Mouse (Mus musculus): ENCODE measurements around the gene Ptcra. TPM values are rescaled to one million over a fixed set of nuclear protein-coding genes. Genes with fewer than 3 reads are reported as not detected.

Ptcra gene
- polyA plus RNA-seq, 1 experiment from 2014 or later, result 0.24 TPM

DNA sequence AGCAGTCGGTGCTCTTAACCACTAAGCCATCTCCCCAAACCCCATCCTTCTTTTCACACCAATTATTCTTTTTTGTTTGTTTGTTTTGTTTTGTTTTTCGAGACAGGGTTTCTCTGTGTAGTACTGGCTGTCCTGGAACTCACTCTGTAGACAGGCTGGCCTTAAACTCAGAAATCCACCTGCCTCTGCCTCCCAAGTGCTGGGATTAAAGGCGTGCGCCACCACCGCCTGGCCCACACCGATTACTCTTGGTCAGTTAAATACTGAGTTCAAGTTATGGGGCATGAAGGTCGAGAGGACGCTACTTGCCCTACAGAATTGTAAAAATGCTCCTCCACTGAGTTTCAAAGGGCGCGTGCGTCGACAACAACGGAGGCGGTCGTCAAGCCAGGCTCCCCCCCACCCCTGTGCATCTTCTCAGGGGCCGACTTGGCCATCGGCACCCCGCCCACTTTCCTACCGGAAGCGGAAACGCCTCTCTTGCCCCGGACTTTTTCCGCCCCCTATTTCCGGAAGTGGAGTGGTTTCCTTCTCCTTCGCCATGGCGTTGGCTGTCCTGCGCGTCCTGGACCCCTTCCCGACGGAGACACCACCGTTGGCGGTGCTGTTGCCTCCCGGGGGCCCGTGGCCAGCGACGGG, 52.4 kb downstream of the Ptcra start, which contains the start of gene Pex6:
Pex6 (plus strand) TSS at position 505 of the 639 bp plus-strand sequence.
- WGBS (ENCODE audit: insufficient replicate concordance), result 8% methylated on average over 36 of the region's 36 CpGs
- peaks cover 12% of the 10 kb centered on the region for H3K36me3 ChIP-seq (ENCODE audit: control insufficient read depth, insufficient read depth, low read length)
- peak within 1 kb of the TSS; percentile 99 for H3K4me2 ChIP-seq
- H3K9me3 ChIP-seq (replicated peaks; ENCODE audit: control insufficient read depth, low read length), result no peaks in the 10 kb centered on the region
- H3K4me1 ChIP-seq (ENCODE audit: control insufficient read depth, insufficient read depth, low read length), result peaks cover 14% of the 10 kb centered on the region
- H3K27ac ChIP-seq (ENCODE audit: low read depth, low read length), result peak within 1 kb of the TSS; percentile 68
- peak within 1 kb of the TSS; percentile 90 for H3K9ac ChIP-seq (ENCODE audit: low read depth, low read length)
- peak within 1 kb of the TSS; percentile 99 for H3K4me3 ChIP-seq (ENCODE audit: low read depth, low read length)
- no peaks in the 10 kb centered on the region for H3K27me3 ChIP-seq (ENCODE audit: control insufficient read depth, insufficient read depth, low read length)
- peak; percentile 86 for ATAC-seq (replicated peaks; ENCODE audit: insufficient number of reproducible peaks, low FRiP score, low TSS enrichment)

DNA sequence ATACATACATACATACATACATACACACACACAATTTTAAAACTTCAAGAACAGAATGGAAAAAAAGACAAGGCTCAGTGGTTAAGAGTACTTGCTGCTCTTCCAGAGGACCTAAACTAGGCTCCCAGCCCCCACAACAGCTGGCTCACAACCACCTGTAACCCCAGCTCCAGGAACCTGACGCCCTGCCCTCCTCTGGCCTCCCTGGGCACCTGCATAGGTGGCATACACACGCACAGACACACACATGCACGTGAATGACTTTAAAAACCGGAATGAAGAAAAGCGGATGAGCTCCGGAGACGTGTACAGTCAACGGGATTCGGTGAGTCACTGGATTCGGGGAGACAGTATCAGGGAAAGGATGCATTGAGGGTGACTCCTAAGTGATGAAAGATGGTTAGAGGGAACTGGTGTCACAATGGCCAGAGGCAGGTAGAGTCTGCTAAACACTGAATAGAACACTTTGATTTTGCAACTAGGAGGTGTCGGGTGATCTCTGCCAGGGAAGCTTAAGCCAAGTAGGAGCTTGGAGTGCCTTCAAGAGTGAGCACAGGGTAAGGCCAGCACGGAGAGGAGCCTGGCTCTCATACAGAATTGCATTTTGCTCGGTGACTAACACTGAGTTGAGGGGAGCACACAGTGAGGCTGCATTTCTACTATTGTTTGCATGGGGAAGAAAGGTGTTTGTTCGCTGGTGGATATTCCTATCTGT, 57.0 kb downstream of the Ptcra start:
- Histone ChIP-seq H3K4me2 (peak overlapping the region; percentile 89; the same call in 1 of the 2 replicates), H3K4me1 (ENCODE audit: control insufficient read depth, insufficient read depth, low read length) (peaks cover 26% of the 10 kb centered on the region), H3K9ac (ENCODE audit: low read depth, low read length) (no peak overlapping the region), H3K9me3 (replicated peaks; ENCODE audit: control insufficient read depth, low read length) (no peaks in the 10 kb centered on the region), H3K4me3 (ENCODE audit: low read depth, low read length) (no peak overlapping the region), H3K36me3 (ENCODE audit: control insufficient read depth, insufficient read depth, low read length) (no peaks in the 10 kb centered on the region), H3K27me3 (ENCODE audit: control insufficient read depth, insufficient read depth, low read length) (no peaks in the 10 kb centered on the region), H3K27ac (ENCODE audit: low read depth, low read length) (no peak overlapping the region)
- ATAC-seq (replicated peaks; ENCODE audit: insufficient number of reproducible peaks, low FRiP score, low TSS enrichment), result no peak
- 82% methylated on average over 14 of the region's 14 CpGs for WGBS (ENCODE audit: insufficient replicate concordance)

Other genes with a start within 250 kb of the Ptcra start
- gene Cul9, start 217.3 kb downstream of the Ptcra start, polyA plus RNA-seq (2014; fragmentation: Nextera tagmentation; extraction: Ambion mirVana), result 2.5 and 4.4 TPM in 2 replicates
- gene Srf, start 207.5 kb downstream of the Ptcra start, polyA plus RNA-seq (2014; fragmentation: Nextera tagmentation; extraction: Ambion mirVana), result 14.6 and 15.0 TPM in 2 replicates
- gene Ptk7, start 134.2 kb downstream of the Ptcra start, polyA plus RNA-seq (2014; fragmentation: Nextera tagmentation; extraction: Ambion mirVana), result 18.8 and 22.8 TPM in 2 replicates
- gene Klc4, start 117.7 kb downstream of the Ptcra start, polyA plus RNA-seq (2014; fragmentation: Nextera tagmentation; extraction: Ambion mirVana), result 16.5 and 18.0 TPM in 2 replicates
- 110 and 119 TPM in 2 replicates for gene Mrpl2, start 117.5 kb downstream of the Ptcra start, polyA plus RNA-seq (2014; fragmentation: Nextera tagmentation; extraction: Ambion mirVana)
- 33.6 and 36.2 TPM in 2 replicates for gene Cul7, start 113.4 kb downstream of the Ptcra start, polyA plus RNA-seq (2014; fragmentation: Nextera tagmentation; extraction: Ambion mirVana)
- 37.0 and 40.8 TPM in 2 replicates for gene Rrp36, start 89.4 kb downstream of the Ptcra start, polyA plus RNA-seq (2014; fragmentation: Nextera tagmentation; extraction: Ambion mirVana)
- 142 and 154 TPM in 2 replicates for gene Mea1, start 84.9 kb downstream of the Ptcra start, polyA plus RNA-seq (2014; fragmentation: Nextera tagmentation; extraction: Ambion mirVana)
- gene Klhdc3, start 82.8 kb downstream of the Ptcra start, polyA plus RNA-seq (2014; fragmentation: Nextera tagmentation; extraction: Ambion mirVana), result 117 and 143 TPM in 2 replicates
- 52.5 and 63.6 TPM in 2 replicates for gene Ppp2r5d, start 58.6 kb downstream of the Ptcra start, polyA plus RNA-seq (2014; fragmentation: Nextera tagmentation; extraction: Ambion mirVana)
- 9.0 and 9.7 TPM in 2 replicates for gene Pex6, start 52.2 kb downstream of the Ptcra start, polyA plus RNA-seq (2014; fragmentation: Nextera tagmentation; extraction: Ambion mirVana)
- gene Gnmt, start 34.5 kb downstream of the Ptcra start, polyA plus RNA-seq (2014; fragmentation: Nextera tagmentation; extraction: Ambion mirVana), result 0.61 and 1.0 TPM in 2 replicates
- 46.5 and 51.9 TPM in 2 replicates for gene Cnpy3, start 11.5 kb downstream of the Ptcra start, polyA plus RNA-seq (2014; fragmentation: Nextera tagmentation; extraction: Ambion mirVana)
- 43.9 and 45.3 TPM in 2 replicates for gene 2310039H08Rik, start 8.9 kb upstream of the Ptcra start, polyA plus RNA-seq (2014; fragmentation: Nextera tagmentation; extraction: Ambion mirVana)
- 115 and 116 TPM in 2 replicates for gene Rpl7l1, start 19.0 kb upstream of the Ptcra start, polyA plus RNA-seq (2014; fragmentation: Nextera tagmentation; extraction: Ambion mirVana)
- 4.1 and 4.9 TPM in 2 replicates for gene Bicral, start 94.8 kb upstream of the Ptcra start, polyA plus RNA-seq (2014; fragmentation: Nextera tagmentation; extraction: Ambion mirVana)
- gene Tbcc, start 127.0 kb upstream of the Ptcra start, polyA plus RNA-seq (2014; fragmentation: Nextera tagmentation; extraction: Ambion mirVana), result 53.4 and 54.1 TPM in 2 replicates
- not detected in 2 replicates for gene Prph2, start 146.7 kb upstream of the Ptcra start, polyA plus RNA-seq (2014; fragmentation: Nextera tagmentation; extraction: Ambion mirVana)
- gene Ubr2, start 246.8 kb upstream of the Ptcra start, polyA plus RNA-seq (2014; fragmentation: Nextera tagmentation; extraction: Ambion mirVana), result 17.9 and 18.2 TPM in 2 replicates